Mouse (Mus musculus) liver, embryonic 14.5 days (tissue): ENCODE data around the gene Zfp605. TPM values are rescaled to one million over a fixed set of nuclear protein-coding genes. Genes with fewer than 3 reads are reported as not detected.
"Not testable (repeated sequence)": the region's sequence is repeated elsewhere in the genome, so short reads cannot be mapped to it uniquely, and the experiment has no call there.

Source experiments
- ATAC-seq: fragments of 200-750 bp; cut with Nextera tagmentation; 2 replicates; pipeline ENCODE4 v1.8.0; 2017; ENCODE audit warnings: moderate number of reproducible peaks, mild to moderate bottlenecking, moderate library complexity; ENCODE audit not compliant: insufficient read depth
- DNase-seq, 3 experiments: peaks; one replicate each; pipeline ENCODE4 v3.0.0-alpha.2; 2012 to 2013; ENCODE audit warnings: low read depth in 3 of 3, low spot score in 3 of 3
- H3K27ac ChIP-seq: fragments of 300-500 bp; sonication (generic); 2 replicates; pipeline ENCODE4 v1.5.1; 2014; ENCODE audit warnings: moderate library complexity, mild to moderate bottlenecking, control low read depth, inconsistent platforms
- H3K27me3 ChIP-seq: fragments of 300-500 bp; sonication (generic); 2 replicates; pipeline ENCODE4 v1.6.1; 2014; ENCODE audit warnings: mild to moderate bottlenecking, low read length, moderate library complexity; ENCODE audit not compliant: control insufficient read depth, insufficient read depth
- H3K36me3 ChIP-seq: fragments of 300-500 bp; sonication (generic); replicated peaks from 2 replicates; pipeline ENCODE4 v1.6.1; 2014; ENCODE audit warnings: low read depth; ENCODE audit not compliant: control insufficient read depth, insufficient read depth
- H3K4me1 ChIP-seq, 2 experiments: fragments of 200-500 bp in 1 of 2; fragments of 300-500 bp in 1 of 2; sonication (generic) in 1 of 2; replicated peaks; 2 replicates each; pipeline ENCODE4 v1.6.1; 2012 to 2014; ENCODE audit warnings: antibody characterized with exemption in 1 of 2, inconsistent platforms in 1 of 2, low read length in 1 of 2; ENCODE audit not compliant: control insufficient read depth in 2 of 2, insufficient read depth in 2 of 2
- H3K4me2 ChIP-seq: fragments of 300-500 bp; sonication (generic); 2 replicates; pipeline ENCODE4 v1.6.1; 2014; ENCODE audit warnings: low read depth, mild to moderate bottlenecking, control low read depth, moderate library complexity
- H3K4me3 ChIP-seq, 2 experiments: fragments of 200-500 bp in 1 of 2; fragments of 300-500 bp in 1 of 2; sonication (generic) in 1 of 2; 2 replicates each; pipeline ENCODE4 v1.5.1; 2012 to 2014; ENCODE audit warnings: low read depth in 2 of 2, low read length in 2 of 2, mild to moderate bottlenecking in 2 of 2, control low read depth in 1 of 2, inconsistent platforms in 1 of 2, moderate library complexity in 1 of 2; ENCODE audit not compliant: insufficient read depth in 1 of 2
- H3K9ac ChIP-seq: fragments of 300-500 bp; sonication (generic); replicated peaks from 2 replicates; pipeline ENCODE4 v1.6.1; 2014; ENCODE audit warnings: mild to moderate bottlenecking, control low read depth, moderate library complexity
- H3K9me3 ChIP-seq: fragments of 300-500 bp; sonication (generic); 2 replicates; pipeline ENCODE4 v1.6.1; 2016; ENCODE audit warnings: low read length, mixed read lengths; ENCODE audit not compliant: control insufficient read depth
- CTCF ChIP-seq: IDR thresholded peaks from 2 replicates; pipeline ENCODE4 v1.5.1; 2016; ENCODE audit warnings: antibody characterized with exemption, low read depth, control low read depth
- EP300 ChIP-seq: IDR thresholded peaks from 2 replicates; pipeline ENCODE4 v1.6.1; 2016; ENCODE audit warnings: antibody characterized with exemption, low read depth
- WGBS: fragments of 180-500 bp; shearing (Covaris S2); extraction: QIAGEN DNeasy Blood & Tissue Kit; methylation state at CpG from one replicate; pipeline ENCODE4 v1.1.7; 2014; ENCODE audit not compliant: insufficient replicate concordance; 5-methylcytosine and 5-hydroxymethylcytosine counted together
- polyA plus RNA-seq, 2 experiments: library from polyadenylated mRNA; depleted of rRNA in 1 of 2; stranded (reverse) in 1 of 2; unstranded in 1 of 2; fragments of >200 nt; fragmentation: Nextera tagmentation in 1 of 2; extraction: Ambion mirVana in 1 of 2; gene quantifications; 2 replicates each; pipeline versions ENCODE4 v1.2.1 to v1.2.3; 2012 to 2014

Zfp605 gene
- polyA plus RNA-seq, 2 experiments = 0.66 to 0.86 TPM

- Histone ChIP-seq H3K36me3 (peaks cover 13% of the 10 kb centered on the region), H3K4me2 (peak within 1 kb of the TSS; percentile 80), H3K4me3 (peak within 1 kb of the TSS; percentile 78 to 84), H3K9me3 (no peaks in the 10 kb centered on the region), H3K4me1 (peaks cover 4 to 11% of the 10 kb centered on the region in 2 experiments; a peak in 2 of 4 replicates), H3K27me3 (no peaks in the 10 kb centered on the region), H3K9ac (peak within 1 kb of the TSS; percentile 73), H3K27ac (peak within 1 kb of the TSS; percentile 76)
- ATAC-seq (peak; percentile 84), DNase-seq (peak; percentile 93 to 95 (median 94))
- TF ChIP-seq EP300 = no peak
- TF ChIP-seq CTCF = no peak
- under 1% methylated on average over 68 of the region's 71 CpGs for WGBS
Observed at GRCm38 (mm10) chr5:110107581-110108304, 2.1 kb upstream of the Zfp605 start, which contains the start of gene Gtpbp6. Gtpbp6 (minus strand) TSS chr5:110108197.

- H3K4me2 ChIP-seq = peak overlapping the region; percentile 80
- no peaks in the 10 kb centered on the region for H3K27me3 ChIP-seq
- TF ChIP-seq EP300 (no peak), CTCF (0 out of 2 replicates have a peak, but pooled peaks have one; percentile 8)
- 2% methylated on average over 7 of the region's 7 CpGs for WGBS
- peaks cover 13% of the 10 kb centered on the region for H3K36me3 ChIP-seq
- H3K27ac ChIP-seq = no peak overlapping the region
- peaks cover 4 to 11% of the 10 kb centered on the region in 2 experiments; a peak in 2 of 4 replicates for H3K4me1 ChIP-seq
- no peaks in the 10 kb centered on the region for H3K9me3 ChIP-seq
- ATAC-seq = no peak
- DNase-seq = no peak
- H3K4me3 ChIP-seq = peak overlapping the region; percentile 78 to 84; a peak in 3 of 4 replicates
- no peak overlapping the region for H3K9ac ChIP-seq
Observed at GRCm38 (mm10) chr5:110108305-110108628, 1.6 kb upstream of the Zfp605 start.

GRCm38 (mm10) chr5:110122380-110122779, 12.5 kb downstream of the Zfp605 start:
- ATAC-seq = not testable (repeated sequence)

GRCm38 (mm10) chr5:110135293-110136086, 25.6 kb downstream of the Zfp605 start, which contains the start of gene Chfr:
Chfr (plus strand) TSS chr5:110135842.
- H3K27me3 ChIP-seq = no peaks in the 10 kb centered on the region
- peak within 1 kb of the TSS; percentile 92 for H3K9ac ChIP-seq
- H3K36me3 ChIP-seq = no peaks in the 10 kb centered on the region; the same call in 1 of the 2 replicates
- H3K9me3 ChIP-seq = no peaks in the 10 kb centered on the region
- peak within 1 kb of the TSS; percentile 86 for H3K4me2 ChIP-seq
- peak within 1 kb of the TSS; percentile 77 to 99 for H3K4me3 ChIP-seq
- ATAC-seq (peak; percentile 100), DNase-seq (peak; percentile 94 to 97 (median 95))
- H3K4me1 ChIP-seq = peaks cover 3% of the 10 kb centered on the region in 2 experiments; a peak in 3 of 4 replicates
- 2% methylated on average over 46 of the region's 46 CpGs for WGBS
- no peak for TF ChIP-seq EP300
- 0 out of 2 replicates have a peak, but pooled peaks have one; percentile 15 for TF ChIP-seq CTCF
- H3K27ac ChIP-seq = peak within 1 kb of the TSS; percentile 81

More at GRCm38 (mm10) chr5:110122380-110122779, 12.5 kb downstream of the Zfp605 start:
- H3K27ac ChIP-seq, H3K27me3 ChIP-seq, H3K9me3 ChIP-seq, H3K4me1 ChIP-seq, H3K9ac ChIP-seq, H3K4me3 ChIP-seq, H3K4me2 ChIP-seq, H3K36me3 ChIP-seq, DNase-seq: not testable (repeated sequence)
- 61% methylated on average over 3 of the region's 3 CpGs for WGBS

- H3K4me1 ChIP-seq = peaks cover 3% of the 10 kb centered on the region in 2 experiments; a peak in 3 of 4 replicates
- peak; percentile 17; the same call in 1 of the 2 replicates for ATAC-seq
- peak overlapping the region; percentile 81 for H3K27ac ChIP-seq
- DNase-seq = no peak
- H3K36me3 ChIP-seq = no peaks in the 10 kb centered on the region; the same call in 1 of the 2 replicates
- no peak for TF ChIP-seq EP300
- TF ChIP-seq CTCF = no peak
- H3K9ac ChIP-seq = peak overlapping the region; percentile 92
- H3K4me2 ChIP-seq = peak overlapping the region; percentile 86
- 3% methylated on average over 18 of the region's 18 CpGs for WGBS
- H3K9me3 ChIP-seq = no peaks in the 10 kb centered on the region
- no peaks in the 10 kb centered on the region for H3K27me3 ChIP-seq
- peak overlapping the region; percentile 77 to 99 for H3K4me3 ChIP-seq
Observed at GRCm38 (mm10) chr5:110136087-110136464, 26.2 kb downstream of the Zfp605 start.
